Mouse (Mus musculus): ENCODE measurements at regions not wholly inside any gene's neighbourhood (a gene's known extent, or its start where the extent isn't known, plus 50 kb on each side); places are given as distances from the start of the nearest gene placed in this dataset.

- H3K36me3 ChIP-seq = no peaks in the 10 kb centered on the region
- H3K9me3 ChIP-seq (replicated peaks) = no peaks in the 10 kb centered on the region
- H3K4me2 ChIP-seq = no peak overlapping the region
- H3K9ac ChIP-seq = no peak overlapping the region
- H3K27me3 ChIP-seq (replicated peaks) = no peaks in the 10 kb centered on the region
- H3K27ac ChIP-seq = no peak overlapping the region
- WGBS (ENCODE audit: insufficient replicate concordance) = 70% methylated on average over 8 of the region's 8 CpGs
- no peaks in the 10 kb centered on the region for H3K4me1 ChIP-seq
- no peak for ATAC-seq
- H3K4me3 ChIP-seq = no peak overlapping the region
These were observed 100.1 kb upstream of the Egln3 start for GRCm38 (mm10) chr12:54303746-54304145.

- no peak overlapping the region for H3K4me3 ChIP-seq
- no peak overlapping the region for H3K27ac ChIP-seq
- no peaks in the 10 kb centered on the region for H3K4me1 ChIP-seq
- H3K27me3 ChIP-seq (replicated peaks) = no peaks in the 10 kb centered on the region
- H3K36me3 ChIP-seq = no peaks in the 10 kb centered on the region
- ATAC-seq = no peak
- H3K9me3 ChIP-seq (replicated peaks) = no peaks in the 10 kb centered on the region
- 44% methylated on average over 5 of the region's 5 CpGs for WGBS (ENCODE audit: insufficient replicate concordance)
- no peak overlapping the region for H3K9ac ChIP-seq
- no peak overlapping the region for H3K4me2 ChIP-seq
These were observed 95.8 kb upstream of the Egln3 start for GRCm38 (mm10) chr12:54299506-54299905.

- no peaks in the 10 kb centered on the region for H3K9me3 ChIP-seq (replicated peaks)
- no peaks in the 10 kb centered on the region for H3K4me1 ChIP-seq
- H3K27ac ChIP-seq = no peak overlapping the region
- ATAC-seq = no peak
- no peak overlapping the region for H3K4me2 ChIP-seq
- H3K27me3 ChIP-seq (replicated peaks) = no peaks in the 10 kb centered on the region
- H3K4me3 ChIP-seq = no peak overlapping the region
- 16% methylated on average over 2 of the region's 2 CpGs for WGBS (ENCODE audit: insufficient replicate concordance)
- no peaks in the 10 kb centered on the region for H3K36me3 ChIP-seq
- no peak overlapping the region for H3K9ac ChIP-seq
These were observed 89.6 kb upstream of the Egln3 start for GRCm38 (mm10) chr12:54293248-54293647.

- Histone ChIP-seq H3K27me3 (replicated peaks) (no peaks in the 10 kb centered on the region), H3K27ac (no peak overlapping the region), H3K4me1 (no peaks in the 10 kb centered on the region), H3K36me3 (no peaks in the 10 kb centered on the region), H3K4me3 (no peak overlapping the region), H3K9me3 (replicated peaks) (no peaks in the 10 kb centered on the region), H3K9ac (no peak overlapping the region), H3K4me2 (no peak overlapping the region)
- WGBS (ENCODE audit: insufficient replicate concordance) = 61% methylated on average over 2 of the region's 2 CpGs
- ATAC-seq = no peak
These were observed 86.7 kb upstream of the Egln3 start for GRCm38 (mm10) chr12:54290311-54290710.

GRCm38 (mm10) chr12:54288747-54289146 is 85.1 kb upstream of the Egln3 start:
- 60% methylated on average over 4 of the region's 4 CpGs for WGBS (ENCODE audit: insufficient replicate concordance)
- Histone ChIP-seq H3K27me3 (replicated peaks) (no peaks in the 10 kb centered on the region), H3K9me3 (replicated peaks) (no peaks in the 10 kb centered on the region), H3K27ac (no peak overlapping the region), H3K36me3 (no peaks in the 10 kb centered on the region), H3K4me1 (no peaks in the 10 kb centered on the region), H3K9ac (no peak overlapping the region), H3K4me3 (no peak overlapping the region), H3K4me2 (no peak overlapping the region)
- ATAC-seq = no peak

GRCm38 (mm10) chr12:54288041-54288502 is 84.4 kb upstream of the Egln3 start:
- no peaks in the 10 kb centered on the region for H3K9me3 ChIP-seq (replicated peaks)
- H3K9ac ChIP-seq = no peak overlapping the region
- WGBS (ENCODE audit: insufficient replicate concordance) = 67% methylated on average over 6 of the region's 6 CpGs
- H3K36me3 ChIP-seq = no peaks in the 10 kb centered on the region
- H3K27ac ChIP-seq = no peak overlapping the region
- no peak for ATAC-seq
- H3K4me1 ChIP-seq = no peaks in the 10 kb centered on the region
- no peak overlapping the region for H3K4me2 ChIP-seq
- no peaks in the 10 kb centered on the region for H3K27me3 ChIP-seq (replicated peaks)
- H3K4me3 ChIP-seq = no peak overlapping the region

GRCm38 (mm10) chr12:54286911-54287819 is 83.5 kb upstream of the Egln3 start:
- no peak overlapping the region for H3K27ac ChIP-seq
- H3K27me3 ChIP-seq (replicated peaks) = no peaks in the 10 kb centered on the region
- no peak overlapping the region for H3K4me2 ChIP-seq
- 67% methylated on average over 16 of the region's 16 CpGs for WGBS (ENCODE audit: insufficient replicate concordance)
- H3K36me3 ChIP-seq = no peaks in the 10 kb centered on the region
- H3K4me1 ChIP-seq = no peaks in the 10 kb centered on the region
- no peak overlapping the region for H3K9ac ChIP-seq
- no peaks in the 10 kb centered on the region for H3K9me3 ChIP-seq (replicated peaks)
- no peak for ATAC-seq
- H3K4me3 ChIP-seq = no peak overlapping the region

GRCm38 (mm10) chr12:54283646-54284045 is 80.0 kb upstream of the Egln3 start:
- 38% methylated on average over 4 of the region's 4 CpGs for WGBS (ENCODE audit: insufficient replicate concordance)
- Histone ChIP-seq H3K27ac (no peak overlapping the region), H3K9ac (no peak overlapping the region), H3K27me3 (replicated peaks) (no peaks in the 10 kb centered on the region), H3K9me3 (replicated peaks) (no peaks in the 10 kb centered on the region), H3K4me2 (no peak overlapping the region), H3K4me1 (no peaks in the 10 kb centered on the region), H3K36me3 (no peaks in the 10 kb centered on the region), H3K4me3 (no peak overlapping the region)
- ATAC-seq = no peak

GRCm38 (mm10) chr12:54283011-54283410 is 79.4 kb upstream of the Egln3 start:
- no peak overlapping the region for H3K27ac ChIP-seq
- WGBS (ENCODE audit: insufficient replicate concordance) = 45% methylated on average over 1 of the region's 1 CpGs
- no peaks in the 10 kb centered on the region for H3K36me3 ChIP-seq
- H3K9ac ChIP-seq = no peak overlapping the region
- no peak overlapping the region for H3K4me3 ChIP-seq
- no peaks in the 10 kb centered on the region for H3K27me3 ChIP-seq (replicated peaks)
- no peak overlapping the region for H3K4me2 ChIP-seq
- no peak for ATAC-seq
- H3K9me3 ChIP-seq (replicated peaks) = no peaks in the 10 kb centered on the region
- H3K4me1 ChIP-seq = no peaks in the 10 kb centered on the region

GRCm38 (mm10) chr12:54282281-54282921 is 78.7 kb upstream of the Egln3 start:
- ATAC-seq = no peak
- no peaks in the 10 kb centered on the region for H3K9me3 ChIP-seq (replicated peaks)
- 60% methylated on average over 4 of the region's 4 CpGs for WGBS (ENCODE audit: insufficient replicate concordance)

DNA sequence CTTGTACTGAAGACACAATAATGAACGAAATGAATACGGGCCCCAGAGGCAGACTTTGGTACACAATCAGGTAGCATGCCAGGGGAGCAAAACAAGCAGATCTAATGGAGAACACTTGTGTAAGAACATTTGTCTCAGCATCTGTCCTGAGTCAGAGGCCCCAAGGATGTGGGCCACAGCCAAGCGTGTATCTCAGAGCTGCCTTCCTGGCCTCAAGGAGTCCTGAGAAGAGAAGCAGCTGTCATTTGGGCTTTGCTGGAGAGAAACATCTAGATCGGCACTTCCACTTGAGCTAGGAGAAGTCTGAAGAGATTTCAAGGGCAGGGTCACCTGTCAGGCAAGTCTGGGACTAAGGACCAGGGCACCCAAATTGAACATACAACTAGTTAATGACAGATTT is 76.8 kb upstream of the Egln3 start:
- WGBS (ENCODE audit: insufficient replicate concordance) = 66% methylated on average over 4 of the region's 4 CpGs
- no peaks in the 10 kb centered on the region for H3K27me3 ChIP-seq (replicated peaks)
- no peaks in the 10 kb centered on the region for H3K9me3 ChIP-seq (replicated peaks)
- no peak overlapping the region for H3K27ac ChIP-seq
- H3K4me2 ChIP-seq = no peak overlapping the region
- no peak overlapping the region for H3K9ac ChIP-seq
- H3K36me3 ChIP-seq = no peaks in the 10 kb centered on the region
- no peaks in the 10 kb centered on the region for H3K4me1 ChIP-seq
- ATAC-seq = no peak
- H3K4me3 ChIP-seq = no peak overlapping the region

More at GRCm38 (mm10) chr12:54282281-54282921, 78.7 kb upstream of the Egln3 start:
- Histone ChIP-seq H3K36me3 (no peaks in the 10 kb centered on the region), H3K4me3 (no peak overlapping the region), H3K9ac (no peak overlapping the region), H3K27ac (no peak overlapping the region), H3K4me2 (no peak overlapping the region), H3K27me3 (replicated peaks) (no peaks in the 10 kb centered on the region), H3K4me1 (no peaks in the 10 kb centered on the region)

DNA sequence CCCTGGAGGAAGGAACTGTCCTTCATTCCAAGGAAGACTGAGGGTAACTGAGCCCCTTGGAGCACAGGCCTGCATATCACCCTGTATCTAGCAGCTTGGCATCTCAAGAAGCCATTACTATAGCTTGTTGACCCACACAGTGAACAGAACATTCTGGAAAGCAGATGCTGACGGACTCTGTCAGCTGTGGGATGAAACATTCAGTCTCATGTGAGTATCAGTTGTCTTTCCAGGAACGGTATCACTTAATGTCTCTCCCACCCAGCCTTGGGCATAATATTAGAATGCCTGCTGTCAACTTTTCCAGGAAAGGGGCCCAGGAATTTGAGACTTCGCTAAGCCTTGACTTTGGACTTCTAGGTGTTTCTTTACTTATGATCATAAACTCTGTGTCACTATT is 76.3 kb upstream of the Egln3 start:
- Histone ChIP-seq H3K4me2 (no peak overlapping the region), H3K9ac (no peak overlapping the region), H3K36me3 (no peaks in the 10 kb centered on the region), H3K4me1 (no peaks in the 10 kb centered on the region), H3K27ac (no peak overlapping the region), H3K9me3 (replicated peaks) (no peaks in the 10 kb centered on the region), H3K4me3 (no peak overlapping the region), H3K27me3 (replicated peaks) (no peaks in the 10 kb centered on the region)
- ATAC-seq = no peak
- 67% methylated on average over 3 of the region's 3 CpGs for WGBS (ENCODE audit: insufficient replicate concordance)
